Mouse (Mus musculus) heart, embryonic 12.5 days (tissue): Measurements from ENCODE around the gene Tpst2. TPM values are rescaled to one million over a fixed set of nuclear protein-coding genes. Genes with fewer than 3 reads are reported as not detected.

Experiments
- ATAC-seq: fragments of 200-750 bp; cut with Nextera tagmentation; 2 replicates; pipeline ENCODE4 v1.8.0; 2017; ENCODE audit warnings: moderate TSS enrichment, moderate library complexity; ENCODE audit not compliant: insufficient number of reproducible peaks, low FRiP score
- H3K27ac ChIP-seq: fragments of 300-500 bp; sonication (generic); 2 replicates; pipeline ENCODE4 v1.5.1; 2016; ENCODE audit warnings: mild to moderate bottlenecking, moderate library complexity; ENCODE audit not compliant: poor library complexity, severe bottlenecking
- H3K27me3 ChIP-seq: fragments of 300-500 bp; sonication (generic); replicated peaks from 2 replicates; pipeline ENCODE4 v1.6.1; 2016; ENCODE audit warnings: mild to moderate bottlenecking, moderate library complexity
- H3K36me3 ChIP-seq: fragments of 300-500 bp; sonication (generic); 2 replicates; pipeline ENCODE4 v1.6.1; 2016; ENCODE audit warnings: mild to moderate bottlenecking, moderate library complexity
- H3K4me1 ChIP-seq: fragments of 300-500 bp; sonication (generic); replicated peaks from 2 replicates; pipeline ENCODE4 v1.6.1; 2016; ENCODE audit warnings: mild to moderate bottlenecking
- H3K4me2 ChIP-seq: fragments of 300-500 bp; sonication (generic); 2 replicates; pipeline ENCODE4 v1.6.1; 2016; ENCODE audit warnings: mild to moderate bottlenecking, moderate library complexity
- H3K4me3 ChIP-seq: fragments of 300-500 bp; sonication (generic); 2 replicates; pipeline ENCODE4 v1.5.1; 2016; ENCODE audit warnings: mild to moderate bottlenecking
- H3K9ac ChIP-seq: fragments of 300-500 bp; sonication (generic); 2 replicates; pipeline ENCODE4 v1.6.1; 2016; ENCODE audit warnings: mild to moderate bottlenecking, moderate library complexity
- H3K9me3 ChIP-seq: fragments of 300-500 bp; sonication (generic); replicated peaks from 2 replicates; pipeline ENCODE4 v1.6.1; 2016; ENCODE audit warnings: mild to moderate bottlenecking, moderate library complexity
- WGBS: fragments of 180-500 bp; shearing (Covaris S2); methylation state at CpG from one replicate; pipeline ENCODE4 v1.1.7; 2016; 5-methylcytosine and 5-hydroxymethylcytosine counted together
- polyA plus RNA-seq: library from polyadenylated mRNA; unstranded; fragments of >200 nt; fragmentation: Nextera tagmentation; extraction: Ambion mirVana; gene quantifications from 2 replicates; pipeline ENCODE4 v1.2.1, GENCODE M21; 2016

The Tpst2 gene
- polyA plus RNA-seq, 1 experiment from 2014 or later, result 36.4 TPM

- H3K9ac ChIP-seq, result no peak overlapping the region
- no peaks in the 10 kb centered on the region for H3K9me3 ChIP-seq
- no peak overlapping the region for H3K4me2 ChIP-seq
- H3K27me3 ChIP-seq, result peaks cover 22% of the 10 kb centered on the region
- ATAC-seq, result no peak
- H3K4me3 ChIP-seq, result no peak overlapping the region
- WGBS, result 48% methylated on average over 2 of the region's 2 CpGs
- H3K4me1 ChIP-seq, result peaks cover 18% of the 10 kb centered on the region
- H3K36me3 ChIP-seq, result no peaks in the 10 kb centered on the region
- H3K27ac ChIP-seq, result no peak overlapping the region
Measured at GRCm38 (mm10) chr5:112273746-112274463, 2.6 kb upstream of the Tpst2 start.

- Histone ChIP-seq H3K4me1 (peaks cover 27% of the 10 kb centered on the region), H3K27ac (no peak overlapping the region), H3K4me2 (peak overlapping the region; percentile 83), H3K4me3 (no peak overlapping the region), H3K36me3 (no peaks in the 10 kb centered on the region), H3K9ac (no peak overlapping the region), H3K27me3 (peaks cover 14% of the 10 kb centered on the region), H3K9me3 (no peaks in the 10 kb centered on the region)
- 59% methylated on average over 4 of the region's 4 CpGs for WGBS
- ATAC-seq, result no peak
Measured at GRCm38 (mm10) chr5:112275021-112275804, 1.3 kb upstream of the Tpst2 start.

GRCm38 (mm10) chr5:112276907-112277348 is 437 bp downstream of the Tpst2 start:
- under 1% methylated on average over 24 of the region's 24 CpGs for WGBS
- Histone ChIP-seq H3K36me3 (no peaks in the 10 kb centered on the region), H3K27me3 (peaks cover 4% of the 10 kb centered on the region; the same call in 1 of the 2 replicates), H3K9ac (peak overlapping the region; percentile 80), H3K27ac (peak overlapping the region; percentile 66; the same call in 1 of the 2 replicates), H3K4me1 (peaks cover 42% of the 10 kb centered on the region), H3K4me3 (peak overlapping the region; percentile 69), H3K4me2 (peak overlapping the region; percentile 83), H3K9me3 (no peaks in the 10 kb centered on the region)
- peak; percentile 9; the same call in 1 of the 2 replicates for ATAC-seq

- H3K27ac ChIP-seq, result no peak overlapping the region
- peak overlapping the region; percentile 80 for H3K9ac ChIP-seq
Measured at GRCm38 (mm10) chr5:112277906-112278470, 1.5 kb downstream of the Tpst2 start.

GRCm38 (mm10) chr5:112279181-112280021 is 2.9 kb downstream of the Tpst2 start:
- WGBS, result 78% methylated on average over 17 of the region's 17 CpGs
- Histone ChIP-seq H3K27ac (peak overlapping the region; percentile 22; the same call in 1 of the 2 replicates), H3K9me3 (no peaks in the 10 kb centered on the region), H3K9ac (peak overlapping the region; percentile 32; the same call in 1 of the 2 replicates), H3K27me3 (peaks cover 4% of the 10 kb centered on the region; the same call in 1 of the 2 replicates), H3K4me3 (no peak overlapping the region), H3K36me3 (no peaks in the 10 kb centered on the region), H3K4me2 (0 out of 2 replicates have a peak overlapping the region, but pooled peaks have one; percentile 2), H3K4me1 (peaks cover 66% of the 10 kb centered on the region)
- ATAC-seq, result no peak

More at GRCm38 (mm10) chr5:112277906-112278470, 1.5 kb downstream of the Tpst2 start:
- Histone ChIP-seq H3K9me3 (no peaks in the 10 kb centered on the region), H3K4me1 (peaks cover 52% of the 10 kb centered on the region), H3K27me3 (peaks cover 4% of the 10 kb centered on the region; the same call in 1 of the 2 replicates), H3K36me3 (no peaks in the 10 kb centered on the region), H3K4me3 (peak overlapping the region; percentile 69; the same call in 1 of the 2 replicates), H3K4me2 (peak overlapping the region; percentile 83)
- no peak for ATAC-seq
- WGBS, result 83% methylated on average over 11 of the region's 11 CpGs

- H3K36me3 ChIP-seq, result no peaks in the 10 kb centered on the region
- H3K9me3 ChIP-seq, result no peaks in the 10 kb centered on the region
- H3K9ac ChIP-seq, result peak overlapping the region; percentile 32
- no peak overlapping the region for H3K4me3 ChIP-seq
- H3K4me1 ChIP-seq, result peaks cover 74% of the 10 kb centered on the region
- WGBS, result 74% methylated on average over 7 of the region's 7 CpGs
- peak overlapping the region; percentile 22; the same call in 1 of the 2 replicates for H3K27ac ChIP-seq
- 0 out of 2 replicates have a peak overlapping the region, but pooled peaks have one; percentile 2 for H3K4me2 ChIP-seq
- no peak for ATAC-seq
- no peaks in the 10 kb centered on the region for H3K27me3 ChIP-seq
Measured at GRCm38 (mm10) chr5:112280151-112280550, 3.7 kb downstream of the Tpst2 start.

GRCm38 (mm10) chr5:112280863-112281660 is 4.6 kb downstream of the Tpst2 start:
- Histone ChIP-seq H3K27me3 (no peaks in the 10 kb centered on the region), H3K9me3 (no peaks in the 10 kb centered on the region), H3K4me3 (no peak overlapping the region), H3K9ac (0 out of 2 replicates have a peak overlapping the region, but pooled peaks have one; percentile 32), H3K27ac (no peak overlapping the region), H3K36me3 (no peaks in the 10 kb centered on the region), H3K4me1 (peaks cover 80% of the 10 kb centered on the region), H3K4me2 (no peak overlapping the region)
- whole genome bisulfite sequencing, result 61% methylated on average over 15 of the region's 15 CpGs
- ATAC-seq, result no peak

GRCm38 (mm10) chr5:112281676-112282075 is 5.2 kb downstream of the Tpst2 start:
- Histone ChIP-seq H3K27me3 (no peaks in the 10 kb centered on the region), H3K4me2 (no peak overlapping the region), H3K9ac (no peak overlapping the region), H3K9me3 (no peaks in the 10 kb centered on the region), H3K4me3 (no peak overlapping the region), H3K27ac (no peak overlapping the region), H3K36me3 (no peaks in the 10 kb centered on the region), H3K4me1 (peaks cover 85% of the 10 kb centered on the region)
- no peak for ATAC-seq
- WGBS, result 77% methylated on average over 4 of the region's 4 CpGs

GRCm38 (mm10) chr5:112282123-112282779 is 5.8 kb downstream of the Tpst2 start:
- no peak overlapping the region for H3K4me3 ChIP-seq
- no peaks in the 10 kb centered on the region for H3K36me3 ChIP-seq
- H3K4me1 ChIP-seq, result peaks cover 87% of the 10 kb centered on the region
- 71% methylated on average over 6 of the region's 6 CpGs for WGBS
- H3K9ac ChIP-seq, result no peak overlapping the region
- H3K4me2 ChIP-seq, result no peak overlapping the region
- H3K27me3 ChIP-seq, result no peaks in the 10 kb centered on the region
- ATAC-seq, result no peak
- H3K9me3 ChIP-seq, result no peaks in the 10 kb centered on the region
- peak overlapping the region; percentile 55 for H3K27ac ChIP-seq
